Mouse (Mus musculus): ENCODE results near the gene Lancl1. TPM values are rescaled to one million over a fixed set of nuclear protein-coding genes. Genes with fewer than 3 reads are reported as not detected.

Lancl1 gene
- total RNA-seq (2014; fragmentation: Nextera tagmentation): 59.6 and 64.8 TPM in 2 replicates
- total RNA-seq (2017): 41.1 and 42.5 TPM in 2 replicates
- polyA plus RNA-seq (2012): 15.4 and 22.6 TPM in 2 replicates

DNA sequence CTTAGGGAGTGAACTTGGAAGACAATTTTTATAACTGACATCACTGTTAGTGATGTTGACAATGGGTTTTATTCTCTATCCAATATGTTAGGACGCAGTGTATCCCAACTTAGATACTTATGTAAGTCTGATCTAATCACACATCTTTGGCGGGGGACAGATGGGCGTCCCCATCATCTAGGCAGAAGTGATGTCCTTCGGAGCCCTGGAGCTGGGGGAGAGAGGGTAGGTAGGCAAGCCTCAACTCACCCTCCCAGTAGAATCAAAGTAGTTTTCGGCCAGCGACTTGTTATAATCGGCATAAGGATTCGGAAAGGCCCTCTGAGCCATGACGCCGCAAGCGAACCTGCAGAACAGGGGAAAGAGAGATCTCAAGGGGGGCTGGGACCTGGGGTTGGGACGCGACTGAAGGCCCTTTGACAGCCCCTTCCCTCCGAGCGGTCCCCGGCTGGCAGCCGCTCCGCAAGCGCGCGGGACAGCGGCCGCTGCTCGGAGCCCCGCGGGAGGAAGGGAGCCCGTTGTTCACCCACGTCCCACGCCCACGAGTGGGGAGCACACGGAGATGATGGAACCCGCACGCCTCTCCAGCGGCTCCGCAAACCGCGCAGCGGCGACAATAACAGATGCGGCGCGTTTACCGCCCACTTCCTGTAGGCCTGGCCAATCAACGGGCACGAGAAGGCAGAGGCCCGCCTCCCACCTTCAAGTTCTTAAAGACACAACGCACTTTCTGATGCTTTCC, at the start of gene Lancl1:
Gene Lancl1 (minus strand): TSS at position 627 of the 742 bp plus-strand sequence.
- Histone ChIP-seq H3K9me3 (replicated peaks) (no peaks in the 10 kb centered on the region), H3K4me3 (ENCODE audit: low read depth, low read length) (peak within 1 kb of the TSS; percentile 88), H3K27me3 (ENCODE audit: insufficient read depth, low read length) (peaks cover 11% of the 10 kb centered on the region), H3K36me3 (replicated peaks) (peaks cover 37% of the 10 kb centered on the region), H3K4me1 (ENCODE audit: insufficient read depth, low read depth, low read length) (peaks cover 29% of the 10 kb centered on the region)
- peak; percentile 92 for DNase-seq (ENCODE audit: low spot score)
- TF ChIP-seq GATA1 (IDR thresholded peaks at IDR 0.05; ENCODE audit: borderline replicate concordance, low read length) (no peak), POLR2AphosphoS5 (IDR thresholded peaks at IDR 0.05; ENCODE audit: insufficient replicate concordance, low read depth, low read length) (no peak), CTCF (IDR thresholded peaks at IDR 0.05; ENCODE audit: low read depth, low read length) (no peak), TAL1 (conservative IDR thresholded peaks at IDR 0.05; ENCODE audit: low read depth, low read length) (no peak), GATA2 (IDR thresholded peaks at IDR 0.05; ENCODE audit: borderline replicate concordance, low read depth, low read length) (no peak)
- ATAC-seq (ENCODE audit: extremely low read depth, insufficient number of reproducible peaks, low FRiP score, poor library complexity, severe bottlenecking): peak; percentile 95

DNA sequence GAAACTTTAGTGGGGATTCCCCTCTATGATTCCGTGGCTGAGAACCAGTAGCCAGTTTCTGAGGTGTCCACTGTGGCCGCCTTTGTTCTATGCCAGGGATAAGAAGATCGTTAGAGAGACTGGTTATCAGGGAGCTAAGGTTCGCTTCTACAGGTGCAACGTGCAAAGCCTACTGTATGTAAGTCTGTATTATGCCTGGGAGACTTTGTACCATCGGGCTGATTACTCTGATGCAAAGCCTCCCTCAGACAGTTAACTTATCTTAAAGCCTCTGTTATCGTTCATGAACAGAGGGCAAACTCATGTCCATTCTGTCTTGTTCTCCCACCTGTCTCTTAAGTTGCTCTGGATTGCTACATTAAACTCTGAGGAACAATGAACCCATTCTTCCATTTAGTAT, 40.5 kb upstream of the Lancl1 start:
- DNase-seq (ENCODE audit: low spot score): no peak
- Histone ChIP-seq H3K27me3 (ENCODE audit: insufficient read depth, low read length) (peaks cover 4% of the 10 kb centered on the region; the same call in 1 of the 2 replicates), H3K4me1 (ENCODE audit: insufficient read depth, low read depth, low read length) (no peaks in the 10 kb centered on the region), H3K36me3 (replicated peaks) (no peaks in the 10 kb centered on the region), H3K4me3 (ENCODE audit: low read depth, low read length) (no peak overlapping the region), H3K9me3 (replicated peaks) (no peaks in the 10 kb centered on the region)
- no peak for ATAC-seq (ENCODE audit: extremely low read depth, insufficient number of reproducible peaks, low FRiP score, poor library complexity, severe bottlenecking)
- TF ChIP-seq TAL1 (conservative IDR thresholded peaks at IDR 0.05; ENCODE audit: low read depth, low read length) (no peak), GATA1 (IDR thresholded peaks at IDR 0.05; ENCODE audit: borderline replicate concordance, low read length) (no peak), CTCF (IDR thresholded peaks at IDR 0.05; ENCODE audit: low read depth, low read length) (no peak), GATA2 (IDR thresholded peaks at IDR 0.05; ENCODE audit: borderline replicate concordance, low read depth, low read length) (no peak), POLR2AphosphoS5 (IDR thresholded peaks at IDR 0.05; ENCODE audit: insufficient replicate concordance, low read depth, low read length) (no peak)

DNA sequence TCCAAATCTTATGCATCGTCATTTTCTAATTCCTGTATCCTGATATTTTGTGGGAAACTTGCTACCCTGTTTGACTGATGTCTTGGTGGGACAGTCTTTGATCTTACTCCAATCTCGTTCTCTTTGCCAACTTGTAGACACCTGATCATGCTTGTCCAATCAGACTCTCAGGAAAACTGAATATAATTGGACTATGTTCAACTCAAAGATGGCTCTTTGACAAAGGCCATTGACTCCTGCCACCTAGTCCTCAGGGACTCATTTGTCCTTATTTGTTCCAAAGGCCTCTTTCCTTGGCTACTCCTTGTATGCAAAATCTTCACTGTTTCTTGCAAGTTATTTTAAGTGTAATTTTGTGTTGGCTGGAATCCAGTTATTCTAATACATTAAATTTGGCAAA, 40.0 kb upstream of the Lancl1 start:
- DNase-seq (ENCODE audit: low spot score) (no peak), ATAC-seq (ENCODE audit: extremely low read depth, insufficient number of reproducible peaks, low FRiP score, poor library complexity, severe bottlenecking) (no peak)
- TF ChIP-seq POLR2AphosphoS5 (IDR thresholded peaks at IDR 0.05; ENCODE audit: insufficient replicate concordance, low read depth, low read length): no peak
- no peak for TF ChIP-seq TAL1 (conservative IDR thresholded peaks at IDR 0.05; ENCODE audit: low read depth, low read length)
- no peak for TF ChIP-seq GATA2 (IDR thresholded peaks at IDR 0.05; ENCODE audit: borderline replicate concordance, low read depth, low read length)
- no peak for TF ChIP-seq CTCF (IDR thresholded peaks at IDR 0.05; ENCODE audit: low read depth, low read length)
- no peak for TF ChIP-seq GATA1 (IDR thresholded peaks at IDR 0.05; ENCODE audit: borderline replicate concordance, low read length)
- Histone ChIP-seq H3K27me3 (ENCODE audit: insufficient read depth, low read length) (peaks cover 4% of the 10 kb centered on the region; the same call in 1 of the 2 replicates), H3K4me3 (ENCODE audit: low read depth, low read length) (no peak overlapping the region), H3K36me3 (replicated peaks) (no peaks in the 10 kb centered on the region), H3K9me3 (replicated peaks) (no peaks in the 10 kb centered on the region), H3K4me1 (ENCODE audit: insufficient read depth, low read depth, low read length) (no peaks in the 10 kb centered on the region)

DNA sequence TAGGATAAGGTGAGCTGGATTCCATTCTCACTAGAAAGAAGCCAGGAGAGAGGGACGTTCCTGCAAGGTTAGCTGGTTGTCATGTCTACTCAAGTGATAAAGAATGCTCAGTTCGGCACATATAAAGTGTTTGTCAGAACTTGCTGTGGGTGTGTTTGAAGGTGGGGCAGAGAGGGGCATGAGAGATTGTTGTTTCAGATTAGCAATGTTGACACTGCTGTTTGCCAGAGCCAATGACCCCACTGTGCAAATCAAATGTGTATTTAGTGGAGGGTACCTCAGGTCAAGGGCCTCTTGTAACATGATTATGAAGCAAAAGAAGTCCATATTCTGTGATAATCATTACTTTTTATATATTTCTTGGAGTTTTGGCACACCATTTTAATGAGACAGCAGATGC, 39.1 kb upstream of the Lancl1 start:
- H3K27me3 ChIP-seq (ENCODE audit: insufficient read depth, low read length): no peaks in the 10 kb centered on the region; the same call in 1 of the 2 replicates
- no peaks in the 10 kb centered on the region for H3K36me3 ChIP-seq (replicated peaks)
- H3K4me1 ChIP-seq (ENCODE audit: insufficient read depth, low read depth, low read length): no peaks in the 10 kb centered on the region
- no peaks in the 10 kb centered on the region for H3K9me3 ChIP-seq (replicated peaks)
- TF ChIP-seq POLR2AphosphoS5 (IDR thresholded peaks at IDR 0.05; ENCODE audit: insufficient replicate concordance, low read depth, low read length) (no peak), GATA2 (IDR thresholded peaks at IDR 0.05; ENCODE audit: borderline replicate concordance, low read depth, low read length) (no peak), CTCF (IDR thresholded peaks at IDR 0.05; ENCODE audit: low read depth, low read length) (no peak), GATA1 (IDR thresholded peaks at IDR 0.05; ENCODE audit: borderline replicate concordance, low read length) (no peak), TAL1 (conservative IDR thresholded peaks at IDR 0.05; ENCODE audit: low read depth, low read length) (no peak)
- DNase-seq (ENCODE audit: low spot score) (no peak), ATAC-seq (ENCODE audit: extremely low read depth, insufficient number of reproducible peaks, low FRiP score, poor library complexity, severe bottlenecking) (no peak)
- H3K4me3 ChIP-seq (ENCODE audit: low read depth, low read length): no peak overlapping the region

DNA sequence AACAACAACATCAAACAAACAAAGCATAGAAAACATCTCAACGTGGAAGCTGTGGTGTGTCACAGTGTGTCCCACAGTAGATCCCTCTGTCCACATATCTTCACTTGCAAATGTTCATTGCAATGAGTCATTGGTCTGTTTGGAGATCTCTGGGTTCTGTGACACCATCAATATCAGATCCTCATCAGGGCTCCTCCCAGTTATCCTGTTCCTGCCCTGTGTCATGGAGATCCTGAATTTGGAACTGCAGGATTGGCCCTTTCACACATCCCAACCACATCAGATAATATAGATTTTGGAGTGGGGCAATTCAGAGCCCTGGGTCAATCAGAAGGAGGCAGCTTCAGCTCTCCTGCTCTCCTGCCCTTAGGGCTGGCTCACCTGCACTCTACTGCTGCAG, 28.9 kb upstream of the Lancl1 start:
- H3K27me3 ChIP-seq (ENCODE audit: insufficient read depth, low read length): peaks cover 3% of the 10 kb centered on the region
- no peaks in the 10 kb centered on the region for H3K36me3 ChIP-seq (replicated peaks)
- ATAC-seq (ENCODE audit: extremely low read depth, insufficient number of reproducible peaks, low FRiP score, poor library complexity, severe bottlenecking): no peak
- no peak for DNase-seq (ENCODE audit: low spot score)
- no peaks in the 10 kb centered on the region for H3K9me3 ChIP-seq (replicated peaks)
- H3K4me3 ChIP-seq (ENCODE audit: low read depth, low read length): no peak overlapping the region; the same call in 1 of the 2 replicates
- TF ChIP-seq GATA2 (IDR thresholded peaks at IDR 0.05; ENCODE audit: borderline replicate concordance, low read depth, low read length): no peak
- TF ChIP-seq GATA1 (IDR thresholded peaks at IDR 0.05; ENCODE audit: borderline replicate concordance, low read length): no peak
- no peak for TF ChIP-seq POLR2AphosphoS5 (IDR thresholded peaks at IDR 0.05; ENCODE audit: insufficient replicate concordance, low read depth, low read length)
- TF ChIP-seq TAL1 (conservative IDR thresholded peaks at IDR 0.05; ENCODE audit: low read depth, low read length): no peak
- TF ChIP-seq CTCF (IDR thresholded peaks at IDR 0.05; ENCODE audit: low read depth, low read length): no peak
- no peaks in the 10 kb centered on the region for H3K4me1 ChIP-seq (ENCODE audit: insufficient read depth, low read depth, low read length)

All from G1E (cell line).